Mouse (Mus musculus) stomach, postnatal 0 days (tissue): Measurements from ENCODE around the gene Lrch4.

ENCODE experiments used
- CTCF ChIP-seq: IDR thresholded peaks from 2 replicates; pipeline ENCODE4 v1.5.1; 2016; ENCODE audit warnings: antibody characterized with exemption, low read depth, mild to moderate bottlenecking, moderate library complexity
- EP300 ChIP-seq: optimal IDR thresholded peaks from 2 replicates; pipeline ENCODE3; 2016; ENCODE audit warnings: antibody characterized with exemption

GRCm38 (mm10) chr5:137631171-137631570 is 2.2 kb downstream of the Lrch4 start:
- TF ChIP-seq CTCF (no peak), EP300 (no peak)
